Mouse (Mus musculus) liver, postnatal 0 days (tissue): ENCODE data around the gene A030003K21Rik.

Experiments
- CTCF ChIP-seq: sonication (generic); IDR thresholded peaks from 2 replicates; pipeline ENCODE4 v1.5.1; 2016; ENCODE audit warnings: antibody characterized with exemption, low read depth
- EP300 ChIP-seq: IDR thresholded peaks from 2 replicates; pipeline ENCODE4 v1.6.1; 2016; ENCODE audit warnings: antibody characterized with exemption, low read depth, mild to moderate bottlenecking

- TF ChIP-seq EP300 (no peak), CTCF (no peak)
These were observed 30.7 kb upstream of the A030003K21Rik start for GRCm38 (mm10) chr1:82973901-82974300.
